Mouse (Mus musculus) right cerebral cortex, adult 18-20 months (tissue): ENCODE measurements around the gene Gm20388.

Experiments used
- DNase-seq: peaks from one replicate; pipeline ENCODE4 v3.0.0; 2022; ENCODE audit warnings: mixed read lengths

Gm20388 gene

GRCm38 (mm10) chr8:122001339-122002115 lies 2090.9 kb downstream of the Gm20388 start:
- DNase-seq = no peak

DNA sequence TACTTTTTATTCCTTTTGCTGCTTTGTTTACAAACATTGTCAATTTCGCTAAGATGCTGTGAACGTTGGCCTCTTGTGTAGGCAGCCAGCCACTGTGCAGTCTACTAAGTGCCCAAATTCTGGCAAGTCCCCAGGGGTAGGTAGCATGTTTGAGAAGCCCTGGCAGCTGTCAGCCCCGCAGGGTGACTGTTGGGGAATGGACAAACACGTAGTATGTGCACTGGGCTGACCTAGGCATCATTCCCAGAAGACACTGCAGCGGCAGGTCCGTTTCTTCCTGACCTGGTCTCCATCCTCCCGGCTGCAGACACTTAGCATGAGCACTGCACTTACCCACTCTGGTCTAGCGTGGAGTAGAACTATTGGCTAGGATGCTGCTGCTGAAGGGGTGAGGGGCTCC lies 2093.0 kb downstream of the Gm20388 start:
- DNase-seq = no peak

DNA sequence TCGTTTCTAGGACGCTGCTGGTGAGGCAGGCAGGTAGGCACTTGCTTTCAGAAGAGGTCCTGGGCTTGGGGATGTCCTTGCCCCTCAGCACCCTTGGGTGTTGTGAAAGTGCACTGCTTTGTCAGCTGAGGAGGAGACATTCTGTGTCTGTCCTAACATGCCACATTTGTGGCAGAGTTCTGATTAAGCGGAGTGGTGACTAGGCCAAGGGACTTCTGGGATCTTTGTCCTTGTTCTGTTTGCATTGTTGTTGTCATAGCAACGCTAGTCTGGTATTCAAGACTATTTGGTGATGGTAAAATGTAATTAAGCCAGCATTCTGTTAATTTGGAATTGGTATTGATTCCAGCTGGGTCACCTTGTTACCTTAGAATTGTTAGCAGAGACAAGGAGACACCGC lies 2093.5 kb downstream of the Gm20388 start:
- DNase-seq = no peak

- no peak for DNase-seq
These were observed 2095.0 kb downstream of the Gm20388 start for GRCm38 (mm10) chr8:122005422-122006204.

- DNase-seq = peak; percentile 81
These were observed 2096.2 kb downstream of the Gm20388 start for GRCm38 (mm10) chr8:122006688-122007484.

DNA sequence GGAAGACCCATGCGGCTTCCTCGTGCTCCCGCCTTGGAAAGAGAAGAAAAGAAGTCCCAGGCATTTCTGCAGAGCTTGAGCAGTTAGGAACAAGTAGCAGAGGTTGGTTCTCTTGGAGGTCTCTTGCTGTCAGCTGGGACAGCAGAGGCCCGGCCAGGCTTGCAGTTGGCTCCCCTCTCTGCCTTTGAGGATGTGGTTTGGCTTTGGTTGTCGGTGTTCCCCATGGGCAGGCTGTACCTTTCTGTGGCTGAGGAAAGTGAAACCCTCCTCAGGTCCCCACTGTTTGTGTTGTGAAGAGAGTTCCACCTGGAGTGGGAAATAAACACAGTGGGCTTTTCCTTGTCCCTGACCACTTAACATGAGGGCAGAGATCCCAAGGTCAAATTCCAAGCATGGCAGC lies 2097.8 kb downstream of the Gm20388 start:
- no peak for DNase-seq

- no peak for DNase-seq
These were observed 2100.0 kb downstream of the Gm20388 start for GRCm38 (mm10) chr8:122010638-122011037.

DNA sequence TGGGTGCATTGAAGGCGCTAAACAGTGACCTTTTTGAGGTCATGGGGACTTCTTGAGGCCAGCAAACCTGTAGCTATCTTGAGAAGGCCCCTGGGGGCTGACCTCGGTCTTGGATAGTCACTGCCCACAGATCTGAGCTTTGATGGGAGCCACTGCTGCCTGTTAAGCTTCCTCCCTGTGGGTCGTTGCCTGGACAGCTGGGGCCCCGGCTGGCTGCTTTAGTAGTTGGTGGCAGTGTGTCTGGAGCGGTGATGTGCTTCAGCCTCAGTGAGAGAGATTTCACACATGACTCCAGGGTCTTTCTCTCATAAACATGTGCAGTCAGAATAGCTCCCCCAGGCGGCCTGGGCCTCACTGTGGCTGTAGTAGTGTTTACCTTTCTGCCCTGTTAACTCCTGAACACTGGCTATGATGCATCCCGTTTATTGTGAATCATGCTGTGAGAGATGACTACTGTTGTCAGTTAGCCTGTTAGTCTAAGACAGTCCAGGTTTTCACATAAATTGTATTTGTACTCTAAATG lies 2100.5 kb downstream of the Gm20388 start:
- no peak for DNase-seq

DNA sequence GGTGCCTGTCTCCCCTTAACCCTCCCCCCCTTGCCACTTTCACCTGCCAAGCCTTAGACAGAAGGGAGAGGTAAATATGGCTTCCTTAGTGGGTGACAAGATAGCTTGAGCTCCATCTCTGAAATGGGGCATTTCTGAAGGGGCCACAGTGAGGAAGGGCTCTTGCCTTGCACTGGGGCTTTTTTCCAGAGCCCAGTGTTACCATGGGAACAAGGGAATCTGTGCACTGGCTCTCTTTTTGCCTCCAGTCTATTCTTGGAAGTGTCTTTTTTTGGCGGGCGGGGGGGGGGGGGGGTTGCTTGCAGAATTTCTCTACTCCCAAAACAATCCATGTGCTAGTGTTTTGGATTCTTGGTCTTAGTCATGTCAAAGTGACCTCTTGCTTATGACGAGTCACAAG lies 2104.0 kb downstream of the Gm20388 start:
- no peak for DNase-seq

DNA sequence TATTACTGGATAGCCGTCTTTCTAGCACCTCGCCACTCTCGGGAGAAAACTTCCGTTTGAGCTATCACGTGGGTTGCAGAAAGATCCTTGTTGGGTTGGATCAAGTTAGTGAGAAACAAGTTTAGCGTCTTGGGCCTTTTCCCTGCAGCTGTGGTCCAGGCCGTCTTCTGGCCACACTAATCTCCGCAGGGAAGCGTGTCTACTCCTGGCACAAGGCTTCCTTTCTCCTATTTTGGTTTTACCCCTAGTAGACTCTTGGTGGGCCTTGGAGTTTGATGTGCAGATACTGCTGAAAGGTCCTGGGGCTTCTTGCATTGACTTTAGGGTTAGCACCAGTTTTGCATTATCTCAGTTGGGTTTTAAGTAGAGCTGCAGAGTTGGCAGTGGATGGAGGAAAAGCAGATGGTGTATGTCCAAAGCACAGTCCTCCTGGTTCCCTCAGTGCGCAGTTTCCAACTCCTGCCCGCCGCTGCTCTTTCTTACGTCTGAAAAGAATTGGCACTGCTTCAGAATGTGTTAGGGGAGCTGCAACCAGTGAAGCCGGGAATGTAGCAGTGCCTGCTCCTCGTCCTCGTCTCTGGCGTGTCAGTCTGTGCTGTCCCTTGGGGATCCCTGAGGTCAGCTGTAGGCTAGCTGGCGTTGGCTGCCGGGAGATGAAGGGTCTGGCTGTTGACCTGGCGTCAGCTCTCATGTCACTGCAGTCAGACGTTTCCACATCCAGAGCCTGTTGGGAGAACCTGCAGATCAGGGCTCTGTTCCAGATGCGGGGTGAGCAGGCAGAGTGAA lies 2107.6 kb downstream of the Gm20388 start:
- DNase-seq = peak; percentile 69

GRCm38 (mm10) chr8:122019162-122019561 lies 2108.5 kb downstream of the Gm20388 start:
- DNase-seq = no peak

DNA sequence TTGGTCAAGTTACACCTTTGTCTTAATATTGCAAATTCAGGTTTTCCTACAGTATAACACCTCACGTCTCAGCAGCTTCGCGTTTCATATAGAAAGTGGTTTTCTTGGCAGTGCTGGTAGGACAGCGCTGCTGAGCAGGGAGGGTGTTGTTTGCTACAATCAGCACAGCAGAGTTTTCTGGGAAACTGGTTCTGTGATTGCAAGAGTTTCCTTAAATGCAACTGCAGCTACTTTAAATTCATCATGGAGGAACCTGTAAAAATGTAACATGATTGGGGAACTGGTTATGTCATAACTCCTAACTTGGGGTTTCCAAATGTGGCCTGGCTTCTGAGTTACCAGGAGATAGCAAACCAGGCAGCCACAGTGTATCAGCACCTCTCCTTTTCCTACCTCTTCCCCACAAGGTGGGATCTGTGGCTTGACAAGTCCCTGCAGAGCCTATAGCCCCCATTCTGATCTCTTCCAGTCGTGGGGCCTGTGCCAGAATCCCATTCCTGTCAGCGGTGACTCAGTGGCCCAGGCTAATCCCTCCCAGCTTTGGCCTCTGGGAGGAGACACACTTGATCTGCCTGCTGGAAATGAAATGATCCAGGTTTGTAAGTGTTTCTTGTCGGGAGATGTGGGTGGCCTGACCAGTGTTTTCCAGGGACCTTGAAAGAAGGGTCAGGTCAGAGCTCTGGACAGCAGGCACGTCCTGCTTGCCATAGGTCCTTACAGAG lies 2109.6 kb downstream of the Gm20388 start:
- DNase-seq = no peak

- no peak for DNase-seq
These were observed 2111.1 kb downstream of the Gm20388 start for GRCm38 (mm10) chr8:122021725-122022124.

GRCm38 (mm10) chr8:122022274-122022673 lies 2111.6 kb downstream of the Gm20388 start:
- no peak for DNase-seq

GRCm38 (mm10) chr8:122022705-122023104 lies 2112.1 kb downstream of the Gm20388 start:
- DNase-seq = no peak

- DNase-seq = no peak
These were observed 2114.9 kb downstream of the Gm20388 start for GRCm38 (mm10) chr8:122025546-122025945.

- DNase-seq = peak; percentile 25
These were observed 2117.5 kb downstream of the Gm20388 start for GRCm38 (mm10) chr8:122028116-122028515.

DNA sequence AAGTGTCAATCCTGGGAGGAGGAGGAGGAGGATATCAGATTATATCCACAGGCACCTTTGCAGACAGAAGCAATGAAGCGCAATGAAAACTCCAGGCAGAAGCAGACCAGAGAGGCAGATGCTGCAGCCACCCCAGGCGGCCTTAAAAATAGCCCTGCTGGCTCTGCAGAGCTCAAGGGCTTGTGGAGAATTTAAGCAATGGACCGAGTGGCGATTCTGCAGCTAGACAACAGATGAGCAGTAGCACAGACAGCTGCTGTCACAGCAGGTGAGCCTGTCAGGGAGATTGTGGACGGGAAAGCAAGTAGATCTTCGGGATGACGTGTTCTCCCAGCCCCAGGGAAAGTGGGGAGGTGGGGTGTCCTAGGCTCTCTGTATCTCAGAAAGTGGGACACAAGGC lies 2120.3 kb downstream of the Gm20388 start:
- DNase-seq = peak; percentile 25

GRCm38 (mm10) chr8:122032741-122033140 lies 2122.1 kb downstream of the Gm20388 start:
- DNase-seq = no peak

- no peak for DNase-seq
These were observed 2124.9 kb downstream of the Gm20388 start for GRCm38 (mm10) chr8:122035543-122035942.

DNA sequence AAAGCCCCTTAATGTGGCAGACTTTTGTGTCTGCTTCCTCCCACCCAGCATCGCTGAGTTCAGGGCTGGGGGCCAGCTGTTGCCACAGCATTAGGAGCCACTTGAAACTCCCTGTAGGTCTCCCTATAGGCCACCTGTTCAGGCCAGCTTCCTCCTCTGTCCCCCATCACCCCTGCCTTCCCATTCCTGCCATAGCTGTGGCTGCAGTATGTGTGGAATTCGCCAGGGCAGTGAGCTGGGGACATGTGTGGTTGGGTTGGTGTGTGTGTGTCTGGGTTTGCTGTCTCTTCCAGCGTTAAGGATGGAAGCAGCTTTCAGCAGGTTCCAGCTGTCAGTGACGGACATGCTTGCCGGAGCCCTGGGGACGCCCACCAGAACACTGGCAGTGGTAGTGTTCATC lies 2125.7 kb downstream of the Gm20388 start:
- no peak for DNase-seq

GRCm38 (mm10) chr8:122037279-122037678 lies 2126.6 kb downstream of the Gm20388 start:
- DNase-seq = peak; percentile 30
